Mouse (Mus musculus): ENCODE data around the gene Mkrn1. TPM values are rescaled to one million over a fixed set of nuclear protein-coding genes. Genes with fewer than 3 reads are reported as not detected.

The Mkrn1 gene
- polyA plus RNA-seq (2011; ENCODE audit: insufficient read length, low read depth, missing spikeins): 37.9 and 40.5 TPM in 2 replicates

DNA sequence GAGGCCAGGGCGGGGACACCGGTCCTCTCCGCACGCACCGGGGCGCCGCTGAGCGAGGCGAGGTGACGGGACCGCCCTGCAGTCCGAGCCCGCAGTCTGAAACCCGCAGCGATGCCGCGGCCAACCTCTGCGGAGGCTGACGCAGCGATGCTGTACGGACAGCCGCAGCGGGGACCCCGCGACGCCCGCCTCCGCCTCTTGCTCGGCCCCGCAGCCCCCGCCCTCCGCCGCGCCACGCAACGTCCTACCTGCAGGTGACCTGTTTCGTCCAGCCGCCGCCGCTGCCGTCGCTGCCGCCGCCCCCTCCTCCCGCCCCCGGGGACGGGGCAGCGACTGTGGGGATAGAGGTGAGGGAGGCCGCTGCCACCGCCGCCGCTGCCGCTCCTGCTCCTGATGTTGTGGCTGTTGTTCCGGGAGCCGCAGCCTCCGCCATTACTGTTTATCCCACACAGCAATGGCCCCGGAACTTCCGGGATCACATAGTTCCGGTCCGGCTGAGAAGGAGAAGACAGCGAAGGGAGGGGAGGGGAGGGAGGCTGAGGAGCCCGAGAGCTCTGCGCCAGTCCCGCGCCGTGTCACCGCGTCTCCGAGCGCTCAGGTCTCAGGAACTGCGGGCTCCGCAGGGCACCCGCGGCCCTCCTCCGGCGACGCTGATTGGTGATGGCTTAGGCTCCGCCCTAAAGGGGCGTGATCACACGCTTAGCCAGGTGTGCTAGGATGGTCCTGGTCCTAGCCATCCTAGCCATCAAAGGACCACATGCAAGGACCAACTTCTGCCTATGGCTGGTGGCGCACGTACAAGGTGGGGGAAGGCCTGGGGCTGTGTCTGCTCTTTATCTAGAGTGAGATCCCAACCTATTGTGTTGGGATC lies at the start of gene Mkrn1:
Mkrn1 (minus strand) TSS at position 612 of the 871 bp plus-strand sequence.
- Histone ChIP-seq H3K4me3 (ENCODE audit: insufficient read depth, low read length) (peak within 1 kb of the TSS; percentile 67), H3K4me1 (ENCODE audit: control insufficient read depth, insufficient read depth, low read length) (no peaks in the 10 kb centered on the region), H3K27ac (ENCODE audit: insufficient read depth, low read length) (no peak within 1 kb of the TSS)
- TF ChIP-seq POLR2A (IDR thresholded peaks at IDR 0.05; ENCODE audit: low read depth, low read length) (peak; percentile 77), CTCF (IDR thresholded peaks at IDR 0.05; ENCODE audit: borderline replicate concordance, insufficient read depth, low read length) (no peak)

- Histone ChIP-seq H3K27ac (ENCODE audit: insufficient read depth, low read length) (no peak overlapping the region), H3K4me3 (ENCODE audit: insufficient read depth, low read length) (no peak overlapping the region), H3K4me1 (ENCODE audit: control insufficient read depth, insufficient read depth, low read length) (peaks cover 16% of the 10 kb centered on the region)
- TF ChIP-seq POLR2A (IDR thresholded peaks at IDR 0.05; ENCODE audit: low read depth, low read length): no peak
Measured at GRCm38 (mm10) chr6:39469427-39469826, 49.2 kb upstream of the Mkrn1 start.

- Histone ChIP-seq H3K27ac (ENCODE audit: insufficient read depth, low read length) (no peak overlapping the region), H3K4me1 (ENCODE audit: control insufficient read depth, insufficient read depth, low read length) (no peaks in the 10 kb centered on the region), H3K4me3 (ENCODE audit: insufficient read depth, low read length) (no peak overlapping the region)
- TF ChIP-seq POLR2A (IDR thresholded peaks at IDR 0.05; ENCODE audit: low read depth, low read length) (no peak), CTCF (IDR thresholded peaks at IDR 0.05; ENCODE audit: borderline replicate concordance, insufficient read depth, low read length) (peak; percentile 77)
Measured at GRCm38 (mm10) chr6:39462621-39463538, 42.6 kb upstream of the Mkrn1 start.

- no peak overlapping the region for H3K4me3 ChIP-seq (ENCODE audit: insufficient read depth, low read length)
- no peak overlapping the region for H3K27ac ChIP-seq (ENCODE audit: insufficient read depth, low read length)
- no peak for TF ChIP-seq CTCF (IDR thresholded peaks at IDR 0.05; ENCODE audit: borderline replicate concordance, insufficient read depth, low read length)
- no peak for TF ChIP-seq POLR2A (IDR thresholded peaks at IDR 0.05; ENCODE audit: low read depth, low read length)
- no peaks in the 10 kb centered on the region for H3K4me1 ChIP-seq (ENCODE audit: control insufficient read depth, insufficient read depth, low read length)
Measured at GRCm38 (mm10) chr6:39460040-39460439, 39.8 kb upstream of the Mkrn1 start.

DNA sequence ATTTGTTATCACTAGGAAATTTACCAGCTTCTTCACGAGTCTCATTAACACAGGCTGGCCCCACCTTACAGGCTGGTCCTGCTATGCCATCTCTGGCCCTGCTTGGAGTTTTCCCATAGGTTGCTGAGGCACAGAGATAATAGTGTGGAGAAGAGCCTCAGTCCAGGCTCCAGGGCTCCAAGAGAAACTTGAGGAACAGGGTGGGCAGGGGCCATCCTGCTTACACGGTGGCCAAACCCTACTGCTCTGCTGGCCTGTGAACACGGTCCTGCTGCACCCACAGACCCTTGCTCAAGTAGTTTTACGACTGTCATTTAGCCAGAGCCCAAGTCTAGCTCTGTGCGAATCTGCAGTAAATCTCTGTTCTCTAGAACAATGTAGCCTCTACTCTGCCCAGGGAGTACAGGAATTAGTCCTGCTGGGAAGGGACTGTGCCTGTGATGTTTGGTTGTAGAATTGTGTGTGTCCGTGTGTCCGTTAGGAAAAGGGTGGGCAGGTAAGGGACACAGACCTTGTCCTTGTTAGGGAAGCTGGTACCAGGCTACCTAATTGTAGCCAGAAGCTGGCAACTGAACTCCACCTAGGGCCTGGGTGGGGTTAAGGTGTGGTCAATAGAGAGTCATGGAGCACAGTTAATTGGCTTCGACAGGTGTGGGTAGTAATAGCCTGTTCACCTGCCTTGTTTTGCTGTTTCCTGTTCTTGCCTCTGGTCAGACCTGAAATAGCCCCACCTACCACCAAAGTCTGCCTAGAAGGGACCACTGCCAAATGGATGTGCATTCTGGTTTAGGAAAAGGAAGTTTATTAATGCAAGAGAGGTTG lies 35.3 kb upstream of the Mkrn1 start:
- H3K4me3 ChIP-seq (ENCODE audit: insufficient read depth, low read length): no peak overlapping the region
- no peak for TF ChIP-seq POLR2A (IDR thresholded peaks at IDR 0.05; ENCODE audit: low read depth, low read length)
- no peak for TF ChIP-seq CTCF (IDR thresholded peaks at IDR 0.05; ENCODE audit: borderline replicate concordance, insufficient read depth, low read length)
- H3K4me1 ChIP-seq (ENCODE audit: control insufficient read depth, insufficient read depth, low read length): no peaks in the 10 kb centered on the region
- no peak overlapping the region for H3K27ac ChIP-seq (ENCODE audit: insufficient read depth, low read length)

GRCm38 (mm10) chr6:39454616-39455015 lies 34.4 kb upstream of the Mkrn1 start:
- no peaks in the 10 kb centered on the region for H3K4me1 ChIP-seq (ENCODE audit: control insufficient read depth, insufficient read depth, low read length)
- TF ChIP-seq POLR2A (IDR thresholded peaks at IDR 0.05; ENCODE audit: low read depth, low read length): no peak
- no peak for TF ChIP-seq CTCF (IDR thresholded peaks at IDR 0.05; ENCODE audit: borderline replicate concordance, insufficient read depth, low read length)
- no peak overlapping the region for H3K4me3 ChIP-seq (ENCODE audit: insufficient read depth, low read length)
- H3K27ac ChIP-seq (ENCODE audit: insufficient read depth, low read length): no peak overlapping the region

DNA sequence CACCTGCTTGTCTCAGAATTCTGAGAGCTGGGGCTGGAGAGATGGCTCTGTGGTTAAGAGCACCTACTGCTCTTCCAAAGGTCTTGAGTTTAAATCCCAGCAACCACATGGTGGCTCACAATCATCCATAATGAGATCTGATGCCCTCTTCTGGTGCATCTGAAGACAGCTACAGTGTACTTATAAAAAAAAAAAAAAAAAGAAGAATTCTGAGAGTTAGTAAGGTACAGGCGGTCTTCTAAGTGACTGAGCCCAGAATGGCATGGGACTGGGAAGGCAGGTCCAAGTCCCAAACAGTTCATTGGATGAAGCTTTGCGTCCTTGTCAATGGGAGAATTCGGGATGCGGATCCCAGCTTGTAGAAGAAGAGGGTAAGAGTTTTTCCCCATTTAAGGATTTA lies 33.3 kb upstream of the Mkrn1 start:
- no peak for TF ChIP-seq POLR2A (IDR thresholded peaks at IDR 0.05; ENCODE audit: low read depth, low read length)
- no peak for TF ChIP-seq CTCF (IDR thresholded peaks at IDR 0.05; ENCODE audit: borderline replicate concordance, insufficient read depth, low read length)
- no peak overlapping the region for H3K4me3 ChIP-seq (ENCODE audit: insufficient read depth, low read length)
- no peak overlapping the region for H3K27ac ChIP-seq (ENCODE audit: insufficient read depth, low read length)
- no peaks in the 10 kb centered on the region for H3K4me1 ChIP-seq (ENCODE audit: control insufficient read depth, insufficient read depth, low read length)

- TF ChIP-seq POLR2A (IDR thresholded peaks at IDR 0.05; ENCODE audit: low read depth, low read length): no peak
- TF ChIP-seq CTCF (IDR thresholded peaks at IDR 0.05; ENCODE audit: borderline replicate concordance, insufficient read depth, low read length): 0 out of 2 replicates have a peak, but pooled peaks have one; percentile 6
- peaks cover 3% of the 10 kb centered on the region for H3K4me1 ChIP-seq (ENCODE audit: control insufficient read depth, insufficient read depth, low read length)
- no peak overlapping the region for H3K4me3 ChIP-seq (ENCODE audit: insufficient read depth, low read length)
- H3K27ac ChIP-seq (ENCODE audit: insufficient read depth, low read length): no peak overlapping the region
Measured at GRCm38 (mm10) chr6:39451033-39451432, 30.8 kb upstream of the Mkrn1 start.

GRCm38 (mm10) chr6:39450580-39450979 lies 30.3 kb upstream of the Mkrn1 start:
- Histone ChIP-seq H3K4me3 (ENCODE audit: insufficient read depth, low read length) (no peak overlapping the region), H3K4me1 (ENCODE audit: control insufficient read depth, insufficient read depth, low read length) (peaks cover 3% of the 10 kb centered on the region)

More at GRCm38 (mm10) chr6:39450580-39450979, 30.3 kb upstream of the Mkrn1 start:
- TF ChIP-seq CTCF (IDR thresholded peaks at IDR 0.05; ENCODE audit: borderline replicate concordance, insufficient read depth, low read length): no peak
- no peak for TF ChIP-seq POLR2A (IDR thresholded peaks at IDR 0.05; ENCODE audit: low read depth, low read length)
- no peak overlapping the region for H3K27ac ChIP-seq (ENCODE audit: insufficient read depth, low read length)

Measured in embryonic fibroblast, embryonic 13.5 days (primary cell).